Mouse (Mus musculus): ENCODE measurements around the gene Gatd1. TPM values are rescaled to one million over a fixed set of nuclear protein-coding genes. Genes with fewer than 3 reads are reported as not detected.

Gatd1 gene
- polyA plus RNA-seq, 1 experiment from 2014 or later = 53.8 TPM

DNA sequence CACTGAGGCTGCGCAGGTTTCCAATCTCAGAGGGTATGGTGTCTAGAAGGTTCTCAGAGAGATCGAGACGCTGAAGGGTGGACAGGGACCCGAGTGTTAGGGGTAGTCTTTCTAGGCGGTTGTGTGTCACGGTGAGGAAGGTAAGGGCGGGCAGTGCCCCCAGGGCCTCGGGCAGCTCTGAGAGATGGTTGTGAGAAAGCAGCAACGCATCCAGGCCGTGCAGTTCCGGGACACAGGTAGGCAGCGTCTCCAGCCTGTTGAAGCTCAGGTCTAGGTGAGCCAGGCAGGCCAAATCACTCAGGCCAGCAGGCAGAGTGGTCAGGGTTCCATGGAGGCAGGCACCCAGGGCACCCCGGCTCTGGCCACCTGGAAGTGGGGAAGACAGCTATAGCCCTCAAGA, 28.3 kb upstream of the Gatd1 start:
- DNase-seq (ENCODE audit: low spot score) = no peak

DNA sequence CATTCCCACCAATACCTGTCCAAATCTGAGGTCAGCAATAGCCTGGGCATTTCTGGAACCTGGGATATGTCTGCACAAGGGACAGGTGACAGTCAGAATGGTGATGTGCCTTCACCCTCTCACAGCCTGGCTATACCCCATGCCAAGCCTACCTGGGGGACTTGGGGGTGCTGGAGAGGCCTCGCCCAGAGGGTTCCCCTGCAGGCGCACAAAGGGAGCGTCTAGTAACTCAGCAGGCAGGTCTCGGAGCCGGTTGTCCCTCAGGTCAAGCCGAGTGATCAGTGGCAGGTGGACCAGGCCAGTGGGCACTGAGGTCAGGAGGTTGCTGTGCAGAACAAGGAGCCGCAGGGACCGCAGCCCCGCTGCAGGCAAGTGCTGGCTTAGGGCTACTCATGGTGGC, 27.5 kb upstream of the Gatd1 start:
- no peak for DNase-seq (ENCODE audit: low spot score)

DNA sequence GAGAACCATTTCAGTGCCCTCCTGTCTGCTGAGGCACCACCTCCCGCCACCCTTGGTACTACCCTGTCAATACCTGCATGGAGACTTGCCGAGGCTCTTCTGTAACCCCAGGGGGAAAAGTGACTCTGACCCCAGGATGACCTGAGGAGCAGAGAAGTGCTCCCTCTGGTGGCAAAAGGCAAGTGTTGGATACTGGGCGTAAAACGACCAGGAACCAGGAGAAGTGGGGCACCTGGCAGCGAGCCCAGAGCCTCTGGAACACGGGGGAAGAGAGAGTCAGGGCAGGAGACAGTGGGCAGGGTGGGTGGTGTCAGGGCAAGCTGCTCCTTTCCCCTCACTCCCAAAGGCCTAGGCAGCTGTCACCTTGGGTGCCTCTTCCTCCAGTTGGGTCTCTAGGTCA, 26.7 kb upstream of the Gatd1 start:
- DNase-seq (ENCODE audit: low spot score) = peak; percentile 57

DNA sequence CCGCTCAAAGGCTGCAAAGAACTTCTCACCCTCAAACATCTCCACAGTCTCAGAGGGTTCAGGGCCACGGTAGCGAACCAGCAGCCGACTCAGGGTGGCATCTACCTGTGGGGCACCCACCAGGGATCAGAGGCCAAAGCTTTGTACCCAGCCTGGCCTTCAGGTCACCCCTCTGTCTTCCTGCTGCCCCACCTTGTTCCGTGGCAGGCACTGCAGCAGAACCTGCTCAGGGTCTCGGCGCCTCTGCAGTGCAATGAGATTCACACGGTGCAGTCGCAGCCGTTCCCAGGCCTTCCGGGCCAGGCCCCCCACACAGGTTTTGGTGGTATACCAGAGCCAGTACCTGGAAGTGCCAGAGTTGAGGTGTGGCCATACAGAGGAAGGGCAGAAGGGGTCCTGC, 25.9 kb upstream of the Gatd1 start:
- DNase-seq (ENCODE audit: low spot score) = no peak

DNA sequence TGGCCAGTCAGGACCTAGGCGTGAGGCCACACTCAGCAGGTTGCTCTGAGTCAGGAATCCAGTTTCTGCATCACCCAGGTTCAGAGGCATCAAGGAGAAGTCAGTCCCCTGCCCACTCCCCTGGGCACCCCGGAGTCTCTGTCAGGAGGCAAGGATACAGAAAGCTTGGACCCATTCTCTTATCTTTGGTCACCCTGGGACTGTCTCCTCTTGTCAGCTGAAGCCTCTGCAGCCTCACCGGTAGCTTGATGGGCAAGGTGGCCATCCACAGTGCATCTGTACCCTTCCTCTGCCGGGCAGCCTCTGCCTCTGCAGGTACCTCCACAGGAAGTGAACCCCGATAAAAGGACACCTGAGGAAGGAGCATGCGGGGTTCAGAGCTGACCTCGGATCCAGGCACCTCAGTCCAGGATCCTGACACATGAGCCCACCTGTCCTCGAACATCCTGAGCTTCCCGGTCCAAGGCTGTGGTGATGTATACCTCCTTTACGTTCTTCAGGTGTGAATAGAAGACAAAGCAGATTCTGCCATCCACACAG, 25.3 kb upstream of the Gatd1 start:
- no peak for DNase-seq (ENCODE audit: low spot score)

DNA sequence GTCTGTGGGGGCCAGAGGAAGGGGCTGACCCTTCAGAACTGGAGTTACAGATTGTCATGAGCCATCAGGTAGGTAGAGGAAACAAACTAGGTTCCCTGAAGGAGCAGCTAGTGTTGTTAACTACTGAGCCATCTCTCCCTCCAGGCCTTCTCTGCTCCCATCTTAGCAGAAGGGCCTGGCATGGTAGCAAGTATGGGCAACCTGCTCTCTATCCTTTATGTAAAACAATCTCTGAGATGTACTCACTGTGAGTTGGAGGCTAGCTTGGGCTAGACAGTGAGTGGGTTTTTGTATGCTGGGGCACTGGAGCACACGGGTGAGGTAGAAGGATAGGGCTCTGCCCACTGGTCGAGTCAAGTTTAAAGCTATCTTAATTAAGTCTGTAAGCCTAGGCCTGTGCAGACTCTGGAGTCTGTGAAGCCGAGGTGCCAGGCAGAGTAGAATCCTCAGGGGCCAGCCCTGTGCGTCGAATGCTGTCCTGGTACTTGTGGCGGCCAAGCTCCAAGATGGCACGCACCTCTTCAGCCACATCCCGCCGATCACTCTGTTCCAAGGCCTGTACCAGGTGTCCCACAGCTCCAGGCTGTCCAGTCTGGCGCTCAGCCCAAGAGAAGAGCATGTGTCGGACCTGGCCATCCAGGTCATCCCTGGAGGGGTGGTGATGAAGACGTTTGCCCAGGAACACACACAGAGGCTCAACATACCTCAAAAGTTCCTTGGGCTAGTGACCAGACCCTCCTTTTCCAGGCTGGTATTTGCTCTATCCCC, 24.4 kb upstream of the Gatd1 start:
- no peak for DNase-seq (ENCODE audit: low spot score)

DNA sequence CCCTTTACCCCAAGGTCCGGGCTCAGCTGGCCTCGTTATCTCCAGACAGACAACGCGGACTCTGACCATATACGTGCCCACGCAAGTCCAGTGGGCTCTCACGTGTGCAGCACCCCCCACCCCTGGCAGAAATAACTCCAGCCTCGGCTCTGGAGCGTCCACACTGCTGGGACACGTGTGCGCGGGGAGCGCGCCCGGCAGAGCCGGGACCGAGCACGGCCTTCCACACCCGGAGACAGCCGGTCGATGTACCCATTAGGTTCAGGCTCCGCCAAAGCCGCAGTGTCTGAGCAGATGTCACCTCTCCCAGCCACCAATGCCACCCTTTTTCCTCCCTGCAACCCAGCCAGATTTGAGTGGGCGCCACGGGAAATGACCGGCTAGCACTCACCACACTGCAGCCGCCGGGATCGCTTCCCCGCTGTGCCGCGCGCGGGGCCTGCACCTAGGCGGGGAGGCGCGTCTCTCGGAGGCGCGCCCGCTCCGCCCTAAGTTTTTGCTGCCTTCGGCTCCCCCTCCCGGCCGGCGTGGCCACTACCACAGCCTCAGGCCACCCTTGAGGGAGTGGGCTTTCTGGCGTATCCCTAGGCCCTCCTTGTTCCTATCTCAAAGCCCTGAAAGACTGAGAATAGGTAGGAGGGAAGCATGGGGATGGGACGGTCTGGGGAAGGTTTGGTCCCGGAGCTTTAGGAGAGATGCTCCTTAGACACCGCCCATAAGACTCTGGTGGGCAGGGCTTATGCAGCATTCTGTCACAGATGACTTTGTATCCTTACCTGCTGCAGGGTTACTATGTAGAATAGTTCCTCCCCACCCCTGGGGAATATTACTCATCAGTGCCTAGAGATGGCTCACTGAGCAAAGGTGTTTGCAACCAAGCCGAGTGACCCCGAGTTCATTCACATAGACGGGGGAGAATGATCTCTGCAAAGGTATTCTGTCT, 23.5 kb upstream of the Gatd1 start, which contains the start of gene Slc25a22:
Slc25a22 (minus strand) TSS at position 715 of the 943 bp plus-strand sequence.
- DNase-seq (ENCODE audit: low spot score) = peak; percentile 85

DNA sequence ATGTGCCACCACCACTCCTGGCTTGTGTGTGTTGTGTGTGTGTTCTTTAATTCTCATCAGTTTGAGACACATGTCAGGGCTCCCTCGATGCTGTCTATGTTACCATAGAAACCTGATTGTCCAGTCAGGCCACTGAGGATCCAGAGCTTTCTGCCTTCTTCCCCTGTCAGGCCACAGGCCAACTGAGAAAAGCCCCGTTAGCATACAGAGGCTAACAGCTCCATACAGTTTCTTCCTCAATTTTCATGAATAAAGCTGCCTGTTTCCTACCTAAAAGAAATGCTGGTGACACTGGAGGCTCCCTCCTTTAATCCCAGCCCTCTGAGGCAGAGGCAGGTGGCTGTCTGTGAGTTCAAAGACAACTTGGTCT, 22.6 kb upstream of the Gatd1 start:
- DNase-seq (ENCODE audit: low spot score) = no peak

DNA sequence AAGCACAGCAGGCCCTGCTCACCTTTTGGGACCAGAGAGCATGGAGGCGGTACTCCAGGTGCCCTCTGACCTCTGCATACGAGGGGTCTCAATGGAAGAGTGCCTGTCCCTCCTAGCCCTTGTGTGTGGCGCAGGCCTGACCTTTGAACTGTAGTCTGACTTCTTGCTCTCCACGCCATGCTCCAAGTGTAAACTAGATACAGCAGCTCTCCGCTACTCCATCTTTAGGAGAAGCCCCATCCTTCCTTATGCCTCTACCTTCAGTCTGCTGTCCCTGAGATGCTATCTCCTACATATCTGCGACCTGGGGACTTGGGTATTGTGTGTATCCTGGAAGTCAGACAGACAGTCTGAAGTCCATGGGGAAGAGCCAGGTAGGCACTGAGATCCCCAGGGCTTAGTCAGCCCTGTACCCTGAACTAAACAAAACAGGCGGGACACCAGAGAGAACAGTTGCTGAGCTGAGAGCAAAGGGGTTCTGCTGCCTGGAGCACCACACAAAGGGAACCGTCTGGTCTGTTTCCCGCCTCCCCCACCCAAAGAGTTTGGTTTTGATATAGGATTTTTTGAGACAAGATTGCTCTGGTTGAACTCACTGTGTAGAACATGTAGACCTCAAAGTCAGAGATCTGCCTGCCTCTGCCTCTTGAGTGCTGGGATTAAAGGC, 22.1 kb upstream of the Gatd1 start:
- no peak for DNase-seq (ENCODE audit: low spot score)

DNA sequence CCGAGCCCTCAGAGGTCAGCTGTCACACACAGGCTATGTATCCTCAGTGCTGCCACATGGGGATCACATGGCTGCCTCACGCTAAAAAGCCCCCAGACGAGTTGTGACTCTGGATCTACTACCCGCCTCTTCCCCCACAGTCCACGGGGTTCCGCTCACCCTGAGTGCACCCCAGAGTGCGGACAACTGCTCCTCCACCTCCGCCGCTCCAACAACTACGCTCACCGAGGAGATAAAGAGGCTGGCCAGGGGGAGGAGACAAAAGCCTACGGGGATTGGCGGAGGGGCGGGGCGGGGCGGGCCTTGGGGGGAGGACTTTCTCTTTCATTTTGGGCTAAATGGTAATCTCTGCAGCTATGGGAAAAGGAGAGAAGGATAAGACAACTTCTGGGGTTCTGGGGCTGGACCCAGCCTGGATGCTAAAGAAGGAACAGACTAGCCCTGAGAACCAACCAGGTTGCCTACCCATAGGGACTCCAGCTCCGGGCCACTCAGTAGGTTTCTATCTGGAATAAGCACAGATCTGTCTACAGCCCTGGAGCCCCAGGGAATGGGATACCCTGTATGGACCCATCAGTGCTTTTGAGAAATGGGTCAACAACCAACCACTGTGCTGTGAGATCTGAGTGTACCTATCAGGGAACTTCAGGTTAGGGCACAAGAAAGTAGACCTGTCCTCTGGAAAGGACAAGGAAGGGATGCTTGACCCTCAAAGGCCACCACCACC, 21.4 kb upstream of the Gatd1 start:
- peak; percentile 67 for DNase-seq (ENCODE audit: low spot score)

DNA sequence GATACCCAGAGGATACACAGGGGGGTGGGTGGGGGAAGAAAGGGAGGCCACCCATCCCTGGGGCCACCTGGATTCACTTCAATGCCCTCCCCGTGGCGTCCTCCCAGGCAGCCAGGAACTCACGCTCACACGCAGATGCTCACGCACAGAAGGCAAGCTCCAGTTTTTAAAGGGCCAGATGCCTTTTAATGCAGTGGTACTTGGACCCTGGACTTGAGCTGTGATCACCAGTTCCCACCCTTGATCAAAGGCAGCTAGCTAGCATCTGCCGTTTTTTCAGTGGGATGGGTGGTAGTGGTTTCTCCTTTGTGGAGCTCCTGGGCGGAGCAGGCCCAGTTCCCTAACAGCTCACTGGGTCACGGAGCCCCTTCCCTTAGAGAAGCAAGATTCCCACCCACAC, 20.5 kb upstream of the Gatd1 start:
- peak; percentile 59 for DNase-seq (ENCODE audit: low spot score)

DNA sequence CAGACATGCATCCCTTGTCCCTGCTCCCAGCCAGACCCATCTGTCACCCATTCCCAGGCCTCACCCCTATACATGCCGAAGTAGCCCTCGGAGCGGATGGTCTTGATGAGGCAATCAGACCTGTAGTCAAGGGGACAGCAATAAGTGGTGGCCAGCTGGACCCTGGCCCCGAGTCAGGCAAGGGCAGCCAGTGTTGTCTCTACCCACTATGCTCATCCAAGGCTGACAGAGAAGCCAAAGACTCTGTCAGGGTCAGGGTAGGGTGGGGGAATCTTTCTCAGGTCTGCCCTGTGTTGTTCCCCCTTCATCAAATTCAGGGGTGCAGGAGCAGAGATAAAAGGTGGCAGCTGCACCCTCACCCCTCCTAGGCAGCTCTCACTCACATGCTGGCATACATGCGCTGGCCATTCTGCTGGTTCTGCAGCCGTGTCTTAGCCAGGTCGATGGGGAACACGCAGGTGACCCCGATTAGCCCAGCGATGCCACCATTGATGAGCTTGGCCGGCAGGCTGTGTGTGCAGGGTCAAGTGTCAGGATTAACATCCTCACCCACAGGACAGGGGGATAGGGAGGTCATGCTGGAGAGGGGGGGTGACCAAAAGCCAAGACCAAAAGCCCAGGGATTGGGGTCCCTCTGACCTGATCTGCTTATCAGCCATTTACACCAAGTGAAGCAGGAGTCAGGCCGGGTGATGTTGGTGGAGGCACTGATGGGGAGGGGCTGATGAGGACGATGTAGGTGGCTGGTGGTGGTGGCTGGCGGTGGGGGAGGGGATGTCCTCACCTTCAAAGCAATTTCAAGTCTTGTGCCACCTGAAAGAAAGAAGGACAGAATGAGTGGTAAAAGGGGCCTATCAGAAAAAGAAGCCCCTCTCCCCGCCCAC, 19.8 kb upstream of the Gatd1 start:
- no peak for DNase-seq (ENCODE audit: low spot score)

DNA sequence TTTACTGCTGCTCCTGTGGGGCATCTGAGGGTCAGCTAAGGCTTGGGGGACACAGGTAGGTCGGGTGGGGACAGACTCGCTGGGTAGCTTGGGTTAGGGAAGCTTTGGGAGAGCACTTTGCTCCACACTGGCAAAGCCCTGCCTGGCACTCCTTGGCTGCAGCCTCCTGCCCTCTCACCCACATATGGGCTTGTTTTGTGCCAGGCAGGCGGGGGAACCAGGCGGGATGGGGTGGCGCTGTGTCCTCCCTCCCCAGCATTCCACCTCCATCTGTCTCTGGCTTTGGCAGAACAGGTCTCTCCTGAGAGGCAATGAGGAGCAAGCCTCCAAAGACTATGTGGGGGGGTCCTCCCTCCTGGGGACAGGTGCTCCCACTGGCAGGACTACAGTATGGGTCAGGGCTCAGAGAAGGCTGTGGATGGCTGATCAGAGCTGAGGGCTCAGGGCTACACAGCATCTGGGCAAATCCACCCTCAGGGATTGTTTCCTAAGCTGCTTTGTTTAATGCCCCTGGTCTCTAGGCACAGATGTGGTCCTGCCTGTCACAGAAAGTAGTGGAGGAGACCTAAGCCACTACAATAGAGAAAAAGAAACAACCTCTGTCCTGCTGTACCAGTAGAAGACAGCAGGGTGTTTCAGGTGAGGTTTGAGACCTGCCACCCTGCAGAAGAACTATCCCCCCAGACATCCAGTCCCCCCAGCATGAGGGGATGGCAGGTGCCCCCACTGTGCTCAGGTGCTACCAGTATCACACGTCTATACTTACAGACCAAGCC, 19.0 kb upstream of the Gatd1 start:
- no peak for DNase-seq (ENCODE audit: low spot score)

DNA sequence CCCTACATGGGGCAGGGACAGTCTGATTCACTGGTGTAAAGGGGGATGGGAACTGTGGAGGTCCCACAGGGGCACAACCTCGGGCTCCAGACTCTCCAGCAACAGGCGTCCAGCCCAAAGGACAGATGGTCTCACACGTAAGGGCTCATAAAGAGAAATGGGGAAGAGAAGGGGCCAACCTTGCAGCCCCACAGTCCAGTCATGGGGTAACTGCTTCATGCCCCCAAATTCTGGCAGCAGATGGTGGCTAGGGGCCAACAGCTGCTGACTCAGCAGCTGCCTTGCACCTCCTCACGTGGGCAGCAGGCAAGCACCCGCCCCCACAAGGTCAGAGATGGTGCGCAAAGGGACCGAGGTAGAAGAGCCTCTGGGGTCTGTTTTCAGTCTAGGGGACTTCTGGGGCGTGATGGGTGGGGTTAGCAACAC, 18.3 kb upstream of the Gatd1 start:
- no peak for DNase-seq (ENCODE audit: low spot score)

DNA sequence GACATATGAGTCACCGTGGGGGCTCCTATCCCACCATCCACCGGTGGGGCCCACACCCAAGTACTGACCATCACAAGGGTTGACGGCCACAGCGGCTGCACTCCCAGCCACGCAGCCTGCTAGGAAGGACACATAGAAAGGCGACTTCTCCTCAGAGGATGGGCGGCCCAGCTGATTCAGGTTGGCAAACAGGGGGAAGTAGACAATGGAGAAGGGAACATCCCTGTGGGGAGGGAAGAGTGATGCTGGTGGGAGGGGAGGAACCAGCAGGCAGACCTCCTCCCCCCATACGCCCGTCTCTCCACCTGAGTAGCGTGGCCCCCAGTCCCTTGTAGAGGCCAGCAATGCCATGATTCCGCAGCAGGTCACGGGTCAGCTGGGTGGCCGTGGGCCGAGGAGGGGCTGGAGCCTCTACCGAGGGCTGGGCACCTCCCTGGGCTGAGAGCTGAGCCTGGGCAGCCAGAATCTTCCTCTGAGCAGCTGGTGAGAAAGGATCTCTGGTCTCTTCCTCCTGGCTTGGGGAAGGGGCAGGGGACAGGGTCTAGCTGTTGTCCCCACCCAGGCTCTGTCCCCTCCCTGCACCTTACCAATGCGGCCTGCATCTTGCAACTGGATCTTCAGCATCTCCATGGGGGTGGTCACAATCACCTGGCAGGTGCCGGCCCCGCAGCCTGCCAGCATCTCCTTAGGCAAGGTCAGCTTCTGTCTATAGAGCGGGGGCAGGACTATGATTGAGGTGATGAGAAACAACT, 17.7 kb upstream of the Gatd1 start:
- no peak for DNase-seq (ENCODE audit: low spot score)

DNA sequence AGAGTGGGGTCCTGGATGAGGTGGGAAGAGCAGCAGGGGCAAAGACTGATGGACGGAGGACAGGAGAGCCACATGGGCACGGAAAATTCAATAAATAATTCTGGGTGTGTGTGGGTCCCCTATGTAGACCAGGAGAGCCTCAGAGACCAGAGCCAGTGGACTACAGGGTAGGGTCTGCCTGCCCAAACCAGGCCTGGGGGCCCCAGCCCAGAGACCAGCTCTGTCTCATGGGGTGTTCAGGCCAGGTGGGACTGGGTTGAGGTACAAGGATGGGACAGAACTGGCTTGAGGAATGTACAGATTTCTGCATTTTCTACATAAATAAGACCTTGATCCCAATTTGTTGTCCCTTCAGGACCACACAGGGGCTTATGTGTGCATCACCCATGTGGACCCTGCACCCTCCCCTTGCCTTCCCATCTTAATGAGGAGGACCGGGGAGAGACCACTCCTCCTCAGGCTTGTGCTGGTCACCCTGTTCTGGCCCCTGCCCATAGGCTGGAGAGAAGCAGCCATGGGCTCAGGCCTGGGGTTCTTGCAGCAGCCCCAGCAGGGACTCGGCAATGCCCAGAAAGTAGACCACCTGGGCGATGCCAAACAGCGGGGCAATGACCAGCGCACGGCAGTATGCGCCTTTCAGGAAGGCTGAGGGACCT, 16.8 kb upstream of the Gatd1 start:
- no peak for DNase-seq (ENCODE audit: low spot score)

DNA sequence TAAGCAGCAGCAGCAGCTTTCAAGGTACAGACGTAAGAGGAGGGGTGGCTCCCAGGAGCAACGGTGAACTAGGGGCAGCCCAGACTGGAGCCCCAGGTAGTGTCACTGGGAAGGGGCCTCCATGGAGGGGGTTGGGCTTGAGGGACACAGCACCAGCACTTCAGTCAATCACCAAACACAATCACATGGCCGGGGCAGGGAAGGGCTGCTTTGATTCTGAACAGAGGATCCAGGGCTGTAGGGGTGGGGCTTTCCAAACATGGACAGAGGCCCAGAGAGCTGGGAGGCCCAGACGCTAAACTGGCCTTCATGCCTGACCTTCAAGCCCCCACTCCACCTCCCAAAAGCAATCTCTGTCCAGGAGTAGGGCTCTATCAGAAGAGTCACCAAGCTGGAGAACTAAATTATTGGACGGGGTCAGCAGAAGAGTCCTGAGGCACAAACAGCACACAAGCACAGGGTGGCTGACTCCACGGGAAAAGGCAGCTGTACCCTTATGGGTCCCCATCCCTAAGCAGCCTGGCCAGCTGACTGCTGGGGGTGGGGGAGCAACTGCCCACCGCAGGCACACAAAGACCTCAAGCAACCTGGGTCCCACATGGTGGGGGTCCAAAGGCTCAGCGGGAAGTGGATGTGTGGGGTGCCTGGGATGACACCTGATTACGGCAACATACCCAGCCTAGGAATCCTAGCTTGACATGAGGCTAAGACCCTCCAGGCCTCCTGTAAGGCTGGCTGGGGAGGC, 16.1 kb upstream of the Gatd1 start:
- DNase-seq (ENCODE audit: low spot score) = no peak
